Mouse (Mus musculus): ENCODE data around the gene Zmat1.
"Not testable (repeated sequence)": the region's sequence is repeated elsewhere in the genome, so short reads cannot be mapped to it uniquely, and the experiment has no call there.

The Zmat1 gene

DNA sequence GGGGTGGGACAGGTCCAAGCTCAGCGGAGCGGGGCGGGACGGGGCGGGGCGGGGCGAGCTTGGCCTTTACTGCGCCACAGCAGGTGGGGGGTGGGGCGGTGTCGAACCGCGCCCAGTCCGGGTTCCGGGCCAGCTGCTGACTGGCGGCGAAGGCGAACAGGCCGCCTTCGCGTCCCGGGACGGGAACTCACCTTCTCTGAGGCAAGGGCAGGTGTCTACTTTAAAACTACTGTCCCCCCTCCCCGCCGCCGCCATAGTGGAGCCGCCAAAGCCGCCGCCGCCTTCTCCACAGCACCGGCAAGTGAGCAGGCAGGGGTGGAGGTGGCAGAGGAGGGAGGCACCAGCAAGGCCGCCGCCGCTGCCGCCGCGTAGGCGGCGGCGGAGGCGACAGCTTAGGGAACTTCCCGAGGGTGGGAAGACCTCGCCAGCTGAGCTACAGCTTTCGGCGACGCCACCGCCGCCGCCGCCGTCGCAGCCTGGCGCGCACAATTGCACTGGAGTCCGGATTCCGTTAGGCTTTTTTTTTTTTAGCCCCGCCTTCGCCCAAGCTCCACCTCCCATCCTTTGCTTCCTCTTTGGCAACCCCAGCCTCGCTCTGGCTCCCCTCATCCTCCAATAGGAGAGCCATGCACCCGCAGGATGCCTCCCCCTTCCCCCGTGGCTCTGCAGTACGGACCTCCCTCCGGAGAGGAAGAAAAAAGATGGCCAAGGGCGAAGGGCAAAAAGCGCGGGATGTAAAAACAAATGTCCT is at the start of gene Zmat1:
TSS of gene Zmat1 (minus strand) at position 490 of the 751 bp plus-strand sequence.
- DNase-seq: peak; percentile 97

DNA sequence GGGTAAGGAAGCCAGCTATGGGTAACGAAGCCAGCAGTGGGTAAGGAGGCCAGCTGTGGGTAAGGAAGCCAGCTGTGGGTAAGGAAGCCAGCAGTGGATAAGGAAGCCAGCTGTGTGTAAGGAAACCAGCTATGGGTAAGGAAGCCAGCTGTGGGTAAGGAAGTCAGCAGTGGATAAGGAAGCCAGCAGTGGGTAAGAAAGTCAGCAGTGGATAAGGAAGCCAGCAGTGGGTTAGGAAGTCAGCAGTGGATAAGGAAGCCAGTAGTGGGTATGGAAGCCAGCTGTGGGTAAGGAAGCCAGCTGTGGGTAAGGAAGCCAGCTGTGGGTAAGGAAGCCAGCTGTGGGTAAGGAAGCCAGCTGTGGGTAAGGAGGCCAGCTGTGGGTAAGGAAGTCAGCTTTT is 44.9 kb upstream of the Zmat1 start:
- not testable (repeated sequence) for DNase-seq

DNA sequence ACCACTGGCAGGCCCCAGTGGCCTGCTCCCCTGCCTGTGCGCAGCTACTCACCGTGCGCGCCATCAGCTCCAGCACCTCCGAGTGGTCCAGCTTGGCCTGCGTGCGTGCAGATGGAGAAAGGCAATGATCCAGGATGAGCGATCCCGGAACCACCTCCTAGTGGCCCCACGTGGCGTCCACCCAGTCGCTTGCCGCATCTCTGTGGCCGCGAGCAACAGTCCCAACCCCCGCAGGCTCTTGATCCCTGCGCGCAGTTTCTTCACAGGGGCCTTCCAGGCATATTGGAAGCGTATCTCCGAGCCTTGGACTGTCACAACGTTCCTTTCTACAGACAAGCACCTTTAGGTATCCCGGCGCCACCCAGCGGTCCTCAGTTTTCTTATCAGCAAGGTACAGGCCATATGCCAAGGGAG is 27.0 kb upstream of the Zmat1 start:
- no peak for DNase-seq

DNA sequence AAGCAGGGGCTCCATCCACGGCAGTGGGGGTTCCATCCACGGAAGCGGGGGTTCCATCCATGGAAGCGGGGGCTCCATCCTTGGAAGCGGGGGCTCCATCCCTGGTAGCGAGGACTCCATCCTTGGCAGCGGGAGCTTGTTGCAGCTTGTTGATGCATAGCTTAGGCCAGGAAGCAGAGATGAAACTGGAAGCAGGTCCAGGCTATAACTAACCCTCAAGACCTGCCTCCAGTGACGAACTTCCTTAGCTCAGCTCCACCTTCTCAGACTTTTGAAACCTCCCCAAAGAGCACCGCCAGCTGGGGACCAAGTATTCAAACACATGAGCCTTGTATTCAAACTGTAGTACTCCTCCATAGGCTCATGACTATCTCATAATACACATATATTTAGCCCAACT is 16.1 kb upstream of the Zmat1 start:
- DNase-seq: no peak

DNA sequence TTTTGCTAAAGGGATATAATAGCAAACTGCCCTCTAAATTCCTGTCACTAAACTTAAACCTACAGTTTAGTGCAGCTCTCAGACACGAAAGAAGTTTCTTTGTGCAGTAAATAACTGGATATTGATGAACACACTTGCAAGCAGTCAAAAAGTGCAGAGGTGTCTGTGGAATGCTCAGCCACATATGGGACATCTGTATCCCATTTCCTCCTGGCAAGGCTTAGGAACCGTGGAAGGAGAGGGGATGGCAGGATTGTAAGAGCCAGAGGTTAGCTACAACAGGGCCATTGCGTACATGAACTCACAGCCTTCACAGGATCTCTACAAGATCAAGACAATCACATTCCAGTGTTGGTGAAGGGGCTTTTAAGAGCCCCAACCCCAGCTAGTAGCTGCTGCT is 2.4 kb upstream of the Zmat1 start:
- DNase-seq: no peak

DNA sequence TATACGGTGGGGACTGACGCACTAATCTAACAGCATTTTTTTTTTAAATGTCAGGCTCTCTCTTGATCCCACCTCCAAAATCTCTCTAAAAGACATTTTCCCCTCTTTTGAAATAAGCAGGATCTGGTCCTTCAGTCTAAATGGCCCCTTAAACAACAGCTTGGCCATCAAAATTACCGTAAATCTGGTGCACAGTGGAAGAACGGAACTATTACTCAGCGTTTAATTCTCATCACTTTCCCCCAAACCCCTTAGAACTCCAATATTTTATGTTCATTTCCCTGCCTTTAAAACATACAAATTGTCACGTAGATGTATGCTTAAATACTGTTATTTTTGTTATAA is 434 bp upstream of the Zmat1 start:
- no peak for DNase-seq

DNA sequence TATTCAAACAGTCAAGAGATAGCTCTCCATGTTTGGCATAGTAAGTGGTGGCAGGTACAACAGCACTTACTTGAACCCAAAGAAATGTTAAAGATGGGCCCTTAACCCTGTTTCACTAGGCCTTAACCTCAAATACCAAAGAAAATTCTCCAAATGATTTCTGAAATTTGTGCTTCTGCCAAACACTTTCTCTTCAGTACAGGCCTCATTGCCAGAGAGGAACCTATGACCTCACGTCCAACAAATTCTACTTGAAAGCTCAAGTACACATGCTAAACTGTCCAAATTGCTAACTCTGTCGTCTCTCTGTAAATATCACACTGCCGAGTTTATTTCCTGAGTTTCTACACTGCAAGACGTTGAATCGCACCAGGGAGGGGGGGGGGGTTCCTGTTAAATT is 988 bp downstream of the Zmat1 start:
- DNase-seq: peak; percentile 5

DNA sequence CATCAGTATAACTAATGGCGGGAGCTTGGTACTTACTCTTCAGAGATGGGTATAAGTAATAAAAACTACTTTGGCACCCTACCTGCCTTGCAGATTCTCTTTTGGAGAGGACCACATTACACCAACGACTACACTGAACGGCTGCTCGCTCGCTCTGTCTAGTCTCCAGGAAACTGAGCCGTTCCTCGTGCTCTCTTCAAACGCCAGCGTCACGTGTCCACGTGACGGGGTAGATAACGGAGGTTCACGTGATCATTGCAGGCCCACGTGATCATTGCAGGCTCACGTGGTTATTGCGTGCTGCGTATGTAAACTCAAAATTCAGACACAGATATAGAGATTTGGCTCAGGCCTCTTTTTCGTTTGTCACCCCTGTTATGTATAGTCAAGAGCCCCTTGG is 44.5 kb downstream of the Zmat1 start, which contains the start of gene Nxf2:
TSS of gene Nxf2 (minus strand) at position 209 of the 400 bp plus-strand sequence.
- no peak for DNase-seq

DNA sequence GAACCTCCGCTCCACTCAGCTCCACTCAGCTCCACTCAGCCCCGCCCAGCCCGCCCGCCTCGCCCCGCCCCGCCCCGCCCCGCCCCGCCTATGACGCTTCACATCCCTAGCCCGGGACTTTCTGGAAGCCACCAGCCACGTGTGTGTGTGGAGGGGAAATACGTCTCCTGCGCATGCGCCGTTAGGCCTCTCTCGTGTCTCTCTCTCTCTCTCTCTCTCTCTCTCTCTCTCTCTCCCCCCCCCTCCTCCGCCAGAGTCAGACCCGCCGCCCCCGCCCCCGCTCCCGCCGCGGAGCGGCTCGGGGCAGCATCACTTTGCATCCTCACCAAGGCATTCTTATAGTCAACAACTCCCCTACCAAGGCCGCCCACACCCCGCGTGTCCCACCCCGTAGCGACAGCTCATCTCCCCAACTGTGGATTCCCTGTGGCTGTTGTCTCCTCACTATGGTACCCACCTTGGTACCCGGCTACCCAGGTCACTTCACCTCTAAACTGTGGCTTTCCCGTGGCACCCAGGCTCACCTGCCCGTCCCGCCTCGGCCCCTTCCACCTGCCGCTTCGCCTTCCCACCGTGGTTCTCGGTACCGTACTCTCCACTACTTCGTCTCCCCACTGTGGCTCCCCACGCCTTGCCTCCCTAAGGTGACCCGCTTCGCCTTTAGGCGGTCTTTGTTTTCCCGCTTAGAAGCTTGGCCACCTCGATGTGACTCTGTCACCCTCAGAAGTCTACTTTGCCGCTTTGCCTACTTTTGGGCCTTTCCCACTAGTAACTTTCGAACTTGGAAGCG is 45.5 kb downstream of the Zmat1 start:
- DNase-seq: peak; percentile 73

DNA sequence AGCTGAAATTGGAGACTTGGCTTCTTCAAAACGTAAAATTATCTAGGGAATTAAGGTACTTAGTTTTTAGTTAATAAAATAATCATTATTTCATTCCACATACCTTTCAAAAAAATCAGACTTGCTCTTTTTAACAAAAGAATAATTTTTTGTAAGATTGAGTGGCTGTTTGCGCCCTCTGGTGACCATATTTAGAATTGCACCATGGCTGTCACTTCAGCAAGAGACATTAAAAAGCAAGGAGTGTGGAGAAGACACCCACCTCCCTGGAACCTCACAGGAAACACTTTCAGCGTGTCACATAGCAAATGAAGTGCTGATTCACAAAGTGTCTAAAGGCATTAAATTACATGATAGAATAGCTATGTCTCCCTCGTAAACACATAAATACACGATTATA is 78.6 kb downstream of the Zmat1 start:
- DNase-seq: peak; percentile 43

DNA sequence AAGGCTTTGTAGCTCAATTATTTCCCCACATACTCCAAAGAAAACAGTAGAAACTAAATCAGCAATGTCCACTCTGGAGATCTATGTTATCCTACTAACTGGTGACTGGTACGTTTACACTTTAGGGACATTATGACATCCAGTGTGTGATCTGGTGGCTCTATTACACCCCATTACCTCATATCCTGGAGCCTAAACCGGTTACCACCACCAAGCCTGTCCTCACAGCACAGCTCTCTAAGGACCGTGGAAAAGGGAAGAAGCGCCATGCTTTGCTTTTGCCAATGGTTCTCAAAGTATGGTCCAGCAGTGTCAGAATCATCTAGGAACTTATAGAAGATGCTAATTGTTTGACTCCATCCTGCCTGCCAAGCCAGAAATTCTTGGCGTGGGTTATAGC is 79.1 kb downstream of the Zmat1 start:
- no peak for DNase-seq

DNA sequence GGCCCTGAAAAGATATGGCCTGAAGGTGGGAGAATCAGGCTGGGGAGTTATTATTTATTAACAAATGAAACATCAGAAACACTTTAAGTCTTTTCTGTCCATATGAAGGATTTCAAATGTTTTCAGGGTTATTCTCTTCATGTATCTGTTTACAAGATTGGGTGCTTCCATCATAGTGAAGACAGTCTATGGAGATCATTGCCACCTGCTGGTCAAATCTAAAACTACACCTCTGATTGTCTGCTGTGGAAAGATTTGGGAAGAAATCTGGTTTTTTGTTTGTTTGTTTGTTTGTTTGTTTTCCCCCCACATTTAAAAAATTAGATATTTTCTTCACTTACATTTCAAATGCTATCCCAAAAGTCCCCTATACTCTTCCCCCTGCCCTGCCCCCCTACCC is 84.0 kb downstream of the Zmat1 start:
- peak; percentile 57 for DNase-seq

DNA sequence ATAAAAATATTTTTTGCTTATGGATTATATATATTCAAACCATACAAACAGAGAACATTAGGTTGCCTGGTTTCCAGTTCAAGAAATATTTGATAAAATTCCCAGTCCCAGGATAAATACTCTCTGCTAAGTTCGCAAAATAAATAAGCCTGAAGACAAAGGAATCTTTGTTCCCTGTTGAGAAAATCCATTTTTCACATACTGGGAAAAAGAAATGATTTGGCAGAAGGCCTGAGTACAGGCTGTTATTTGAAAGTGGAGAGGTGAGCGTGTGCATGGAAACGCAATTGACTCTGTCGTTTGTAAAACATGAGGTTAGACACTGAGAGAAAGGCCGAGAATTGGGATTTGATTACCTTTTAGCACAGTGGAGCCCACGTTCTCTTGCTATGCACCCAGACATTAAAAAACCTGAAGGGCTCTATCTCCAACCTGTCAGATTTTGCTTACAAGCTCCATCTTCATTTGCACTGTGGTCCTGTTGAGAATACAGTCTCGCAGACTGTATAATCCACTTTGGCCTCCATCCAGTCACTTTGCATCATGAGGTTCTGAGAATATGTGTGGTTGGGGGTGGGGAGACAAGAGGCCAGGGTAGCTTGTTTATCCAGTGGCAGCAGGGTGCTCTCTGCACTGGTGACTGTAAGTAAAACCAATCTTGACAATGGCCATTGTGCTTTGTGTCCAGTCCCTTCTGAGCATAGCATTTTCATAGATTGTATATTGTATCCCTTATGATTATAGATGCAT is 85.2 kb downstream of the Zmat1 start:
- no peak for DNase-seq
